Mouse (Mus musculus) lung, embryonic 14.5 days (tissue): ENCODE measurements at regions not wholly inside any gene's neighbourhood (a gene's known extent, or its start where the extent isn't known, plus 50 kb on each side); places are given as distances from the start of the nearest gene placed in this dataset.

Source experiments
- ATAC-seq: fragments of 200-750 bp; cut with Nextera tagmentation; 2 replicates; pipeline ENCODE4 v1.8.0; 2017; ENCODE audit warnings: mild to moderate bottlenecking, moderate TSS enrichment, moderate library complexity; ENCODE audit not compliant: insufficient read depth
- DNase-seq: peaks from one replicate; pipeline ENCODE4 v3.0.0-alpha.2; 2015
- H3K27ac ChIP-seq: fragments of 300-500 bp; sonication (generic); 2 replicates; pipeline ENCODE4 v1.5.1; 2014; ENCODE audit warnings: low read depth, mild to moderate bottlenecking, moderate library complexity
- H3K27me3 ChIP-seq: fragments of 300-500 bp; sonication (generic); 2 replicates; pipeline ENCODE4 v1.6.1; 2014; ENCODE audit warnings: low read length, control low read depth; ENCODE audit not compliant: insufficient read depth
- H3K36me3 ChIP-seq: fragments of 300-500 bp; sonication (generic); 2 replicates; pipeline ENCODE4 v1.6.1; 2014; ENCODE audit warnings: control low read depth; ENCODE audit not compliant: insufficient read depth
- H3K4me1 ChIP-seq: fragments of 300-500 bp; sonication (generic); 2 replicates; pipeline ENCODE4 v1.6.1; 2014; ENCODE audit warnings: antibody characterized with exemption, control low read depth; ENCODE audit not compliant: insufficient read depth
- H3K4me2 ChIP-seq: fragments of 300-500 bp; sonication (generic); 2 replicates; pipeline ENCODE4 v1.6.1; 2014; ENCODE audit warnings: mild to moderate bottlenecking
- H3K4me3 ChIP-seq: fragments of 300-500 bp; sonication (generic); 2 replicates; pipeline ENCODE4 v1.5.1; 2014; ENCODE audit warnings: low read depth, low read length
- H3K9ac ChIP-seq: fragments of 300-500 bp; sonication (generic); 2 replicates; pipeline ENCODE4 v1.6.1; 2014
- H3K9me3 ChIP-seq: fragments of 300-500 bp; sonication (generic); 2 replicates; pipeline ENCODE4 v1.6.1; 2016; ENCODE audit warnings: low read depth, low read length, control low read depth
- CTCF ChIP-seq: IDR thresholded peaks from 2 replicates; pipeline ENCODE4 v1.5.1; 2016; ENCODE audit warnings: antibody characterized with exemption, low read depth
- WGBS: fragments of 180-500 bp; shearing (Covaris S2); extraction: QIAGEN DNeasy Blood & Tissue Kit; methylation state at CpG from one replicate; pipeline ENCODE4 v1.1.7; 2014; 5-methylcytosine and 5-hydroxymethylcytosine counted together

- no peaks in the 10 kb centered on the region for H3K4me1 ChIP-seq
- DNase-seq (no peak), ATAC-seq (no peak)
- H3K4me3 ChIP-seq, result no peak overlapping the region
- H3K36me3 ChIP-seq, result no peaks in the 10 kb centered on the region
- no peak overlapping the region for H3K27ac ChIP-seq
- H3K9me3 ChIP-seq, result no peaks in the 10 kb centered on the region
- H3K9ac ChIP-seq, result no peak overlapping the region
- no peak overlapping the region for H3K4me2 ChIP-seq
- WGBS, result 87% methylated on average over 8 of the region's 8 CpGs
- H3K27me3 ChIP-seq, result no peaks in the 10 kb centered on the region
- no peak for TF ChIP-seq CTCF
Observed at GRCm38 (mm10) chr13:90473041-90473825, 383.8 kb upstream of the Xrcc4 start.

DNA sequence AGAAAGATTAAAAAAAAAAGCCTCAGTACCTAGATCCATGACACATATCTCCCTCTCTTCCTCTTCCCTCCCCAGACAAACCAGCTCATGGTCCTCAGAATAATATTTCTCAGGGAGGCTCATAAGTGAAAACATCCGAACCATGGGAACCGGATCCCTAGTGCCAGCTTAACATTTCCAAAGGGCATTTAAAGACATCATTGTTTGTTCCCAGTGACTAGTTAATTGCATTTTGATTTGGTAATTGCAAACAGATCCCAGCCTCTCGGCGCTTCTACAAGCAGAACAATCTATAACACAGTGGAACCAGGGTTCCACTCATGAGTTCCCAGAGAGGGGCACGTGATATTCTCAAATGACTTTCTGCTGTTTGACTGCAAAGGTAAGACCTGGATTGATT, 376.7 kb upstream of the Xrcc4 start:
- no peak overlapping the region for H3K4me3 ChIP-seq
- H3K9me3 ChIP-seq, result no peaks in the 10 kb centered on the region
- no peak overlapping the region for H3K4me2 ChIP-seq
- H3K27me3 ChIP-seq, result no peaks in the 10 kb centered on the region
- H3K9ac ChIP-seq, result no peak overlapping the region
- DNase-seq (no peak), ATAC-seq (no peak)
- no peaks in the 10 kb centered on the region for H3K36me3 ChIP-seq
- TF ChIP-seq CTCF, result no peak
- H3K27ac ChIP-seq, result no peak overlapping the region
- H3K4me1 ChIP-seq, result no peaks in the 10 kb centered on the region
- WGBS, result 74% methylated on average over 5 of the region's 5 CpGs

- no peaks in the 10 kb centered on the region for H3K9me3 ChIP-seq
- ATAC-seq, result peak; percentile 21; the same call in 1 of the 2 replicates
- no peak overlapping the region for H3K4me3 ChIP-seq
- H3K9ac ChIP-seq, result no peak overlapping the region
- H3K4me2 ChIP-seq, result no peak overlapping the region
- H3K36me3 ChIP-seq, result no peaks in the 10 kb centered on the region
- TF ChIP-seq CTCF, result no peak
- H3K27me3 ChIP-seq, result no peaks in the 10 kb centered on the region
- WGBS, result 67% methylated on average over 2 of the region's 2 CpGs
- H3K4me1 ChIP-seq, result no peaks in the 10 kb centered on the region
- DNase-seq, result peak; percentile 15
- no peak overlapping the region for H3K27ac ChIP-seq
Observed at GRCm38 (mm10) chr13:90464051-90464450, 374.6 kb upstream of the Xrcc4 start.

- WGBS, result 57% methylated on average over 2 of the region's 2 CpGs
- H3K27me3 ChIP-seq, result no peaks in the 10 kb centered on the region
- H3K4me3 ChIP-seq, result no peak overlapping the region
- no peaks in the 10 kb centered on the region for H3K36me3 ChIP-seq
- H3K9ac ChIP-seq, result no peak overlapping the region
- no peak overlapping the region for H3K4me2 ChIP-seq
- H3K4me1 ChIP-seq, result no peaks in the 10 kb centered on the region
- H3K9me3 ChIP-seq, result no peaks in the 10 kb centered on the region
- DNase-seq, result no peak
- H3K27ac ChIP-seq, result no peak overlapping the region
- TF ChIP-seq CTCF, result no peak
- no peak for ATAC-seq
Observed at GRCm38 (mm10) chr13:90463381-90463780, 374.0 kb upstream of the Xrcc4 start.

DNA sequence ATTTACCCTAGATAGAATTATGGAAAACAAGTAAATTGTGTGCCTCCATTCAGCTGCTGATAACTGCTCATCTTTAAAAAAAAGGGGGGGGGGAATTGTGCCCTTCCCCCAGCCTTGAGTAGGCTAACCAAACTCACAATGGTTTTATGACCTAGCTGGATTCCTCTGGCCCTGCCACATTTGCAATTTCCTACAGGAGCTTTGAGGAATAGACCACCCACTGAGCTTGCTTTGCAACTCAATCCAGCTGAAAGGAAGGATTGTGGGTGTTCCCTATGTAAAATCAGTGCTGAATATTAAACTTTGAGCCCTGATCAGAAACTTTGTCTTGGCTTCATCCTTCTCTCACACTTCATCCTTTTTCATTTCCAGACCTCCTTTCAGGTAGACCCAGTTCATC, 365.2 kb upstream of the Xrcc4 start:
- Histone ChIP-seq H3K4me3 (no peak overlapping the region), H3K9me3 (peaks cover 12% of the 10 kb centered on the region; the same call in 1 of the 2 replicates), H3K4me2 (no peak overlapping the region), H3K4me1 (no peaks in the 10 kb centered on the region), H3K9ac (no peak overlapping the region), H3K36me3 (no peaks in the 10 kb centered on the region), H3K27me3 (no peaks in the 10 kb centered on the region), H3K27ac (no peak overlapping the region)
- DNase-seq (no peak), ATAC-seq (no peak)
- no peak for TF ChIP-seq CTCF

DNA sequence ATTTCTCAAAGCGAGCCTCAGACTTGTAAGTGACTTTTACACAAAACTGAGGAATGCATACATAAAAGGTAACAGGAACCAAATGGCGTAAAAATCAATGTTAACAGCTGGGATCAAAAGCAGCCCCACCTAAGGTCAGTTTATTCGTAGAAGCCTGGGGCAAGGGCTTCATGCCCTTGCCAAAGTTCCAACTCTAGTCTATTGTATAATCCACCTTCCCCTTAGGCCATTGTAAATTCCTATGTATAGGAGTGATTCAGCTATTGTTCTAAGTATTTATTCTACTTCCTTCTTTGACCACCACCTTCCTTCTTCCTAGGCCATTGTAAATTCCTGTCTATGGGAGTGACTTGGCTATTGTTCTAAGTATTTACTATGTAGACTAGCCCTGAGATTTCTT, 337.5 kb upstream of the Xrcc4 start:
- H3K36me3 ChIP-seq, result no peaks in the 10 kb centered on the region
- 86% methylated on average over 3 of the region's 3 CpGs for WGBS
- TF ChIP-seq CTCF, result no peak
- H3K27me3 ChIP-seq, result no peaks in the 10 kb centered on the region
- ATAC-seq (no peak), DNase-seq (no peak)
- no peak overlapping the region for H3K4me2 ChIP-seq
- H3K9ac ChIP-seq, result no peak overlapping the region
- no peaks in the 10 kb centered on the region for H3K4me1 ChIP-seq
- H3K4me3 ChIP-seq, result no peak overlapping the region
- no peak overlapping the region for H3K27ac ChIP-seq
- no peaks in the 10 kb centered on the region for H3K9me3 ChIP-seq

- Histone ChIP-seq H3K9ac (no peak overlapping the region), H3K36me3 (no peaks in the 10 kb centered on the region), H3K27ac (no peak overlapping the region), H3K9me3 (no peaks in the 10 kb centered on the region), H3K4me2 (no peak overlapping the region), H3K4me3 (no peak overlapping the region), H3K27me3 (no peaks in the 10 kb centered on the region), H3K4me1 (no peaks in the 10 kb centered on the region)
- WGBS, result 64% methylated on average over 1 of the region's 1 CpGs
- no peak for DNase-seq
- ATAC-seq, result no peak
- no peak for TF ChIP-seq CTCF
Observed at GRCm38 (mm10) chr13:90425379-90425778, 336.0 kb upstream of the Xrcc4 start.
